Mouse (Mus musculus) bone marrow, adult 2 months (tissue): Measurements from ENCODE around the gene Senp1. TPM values are rescaled to one million over a fixed set of nuclear protein-coding genes. Genes with fewer than 3 reads are reported as not detected.

Experiments
- H3K27ac ChIP-seq: fragments of 200-500 bp; 2 replicates; pipeline ENCODE4 v1.5.1; 2012; ENCODE audit warnings: low read depth, mild to moderate bottlenecking, control low read depth, inconsistent platforms, low read length; ENCODE audit not compliant: control insufficient read depth, poor library complexity, insufficient read depth
- H3K4me1 ChIP-seq: fragments of 200-500 bp; 2 replicates; pipeline ENCODE4 v1.6.1; 2011; ENCODE audit warnings: low read length; ENCODE audit not compliant: control insufficient read depth, insufficient read depth
- H3K4me3 ChIP-seq: fragments of 200-500 bp; replicated peaks from 2 replicates; pipeline ENCODE3; 2011; ENCODE audit warnings: mild to moderate bottlenecking, low read depth, low read length, control low read depth; ENCODE audit not compliant: control insufficient read depth
- CTCF ChIP-seq: fragments of 200-500 bp; IDR thresholded peaks from 2 replicates; pipeline ENCODE4 v1.5.1; 2011; ENCODE audit warnings: low read length, control low read depth; ENCODE audit not compliant: control insufficient read depth, insufficient read depth
- POLR2A ChIP-seq: fragments of 200-500 bp; IDR thresholded peaks from 2 replicates; pipeline ENCODE4 v1.6.1; 2011; ENCODE audit warnings: low read depth, mild to moderate bottlenecking, control low read depth, low read length, borderline replicate concordance; ENCODE audit not compliant: control insufficient read depth
- WGBS: fragments of 180-500 bp; shearing (Covaris S2); methylation state at CpG from one replicate; pipeline ENCODE4 v1.1.7; 2018; 5-methylcytosine and 5-hydroxymethylcytosine counted together
- polyA plus RNA-seq: library from polyadenylated mRNA; stranded (reverse); fragments of >200 nt; gene quantifications from 2 replicates; pipeline ENCODE4 v1.2.4, GENCODE M21; 2011; ENCODE audit warnings: low replicate concordance; ENCODE audit not compliant: missing spikeins, insufficient read depth, insufficient read length

The Senp1 gene
- polyA plus RNA-seq, result 23.1 and 27.6 TPM in 2 replicates

- H3K4me3 ChIP-seq, result peak within 1 kb of the TSS; percentile 71
- TF ChIP-seq CTCF (no peak), POLR2A (peak; percentile 65)
- WGBS, result under 1% methylated on average over 57 of the region's 58 CpGs
- peak within 1 kb of the TSS; percentile 91 for H3K27ac ChIP-seq
- peaks cover 2% of the 10 kb centered on the region for H3K4me1 ChIP-seq
These were observed at the start of gene Senp1 for GRCm38 (mm10) chr15:98093121-98094011. TSS of gene Senp1 (minus strand) at chr15:98093744.

- Histone ChIP-seq H3K27ac (no peak overlapping the region), H3K4me1 (no peaks in the 10 kb centered on the region; the same call in 1 of the 2 replicates), H3K4me3 (no peak overlapping the region)
- no peak for TF ChIP-seq POLR2A
- TF ChIP-seq CTCF, result no peak
- 90% methylated on average over 10 of the region's 10 CpGs for WGBS
These were observed 49.0 kb upstream of the Senp1 start for GRCm38 (mm10) chr15:98142515-98142914.

- Histone ChIP-seq H3K27ac (no peak overlapping the region), H3K4me3 (no peak overlapping the region), H3K4me1 (no peaks in the 10 kb centered on the region; the same call in 1 of the 2 replicates)
- TF ChIP-seq CTCF (no peak), POLR2A (no peak)
- 84% methylated on average over 5 of the region's 5 CpGs for WGBS
These were observed 47.3 kb upstream of the Senp1 start for GRCm38 (mm10) chr15:98140809-98141208.

GRCm38 (mm10) chr15:98139763-98140162 is 46.2 kb upstream of the Senp1 start:
- WGBS, result 55% methylated on average over 7 of the region's 7 CpGs
- TF ChIP-seq POLR2A, result no peak
- TF ChIP-seq CTCF, result no peak
- no peaks in the 10 kb centered on the region; the same call in 1 of the 2 replicates for H3K4me1 ChIP-seq
- no peak overlapping the region for H3K4me3 ChIP-seq
- no peak overlapping the region for H3K27ac ChIP-seq

- Histone ChIP-seq H3K4me1 (no peaks in the 10 kb centered on the region; the same call in 1 of the 2 replicates), H3K4me3 (no peak overlapping the region), H3K27ac (no peak overlapping the region)
- WGBS, result 86% methylated on average over 9 of the region's 9 CpGs
- TF ChIP-seq POLR2A, result no peak
These were observed 43.3 kb upstream of the Senp1 start for GRCm38 (mm10) chr15:98136871-98137270.

- WGBS, result 93% methylated on average over 13 of the region's 13 CpGs
- TF ChIP-seq POLR2A, result no peak
- no peak for TF ChIP-seq CTCF
- Histone ChIP-seq H3K4me1 (no peaks in the 10 kb centered on the region; the same call in 1 of the 2 replicates), H3K27ac (no peak overlapping the region; the same call in 1 of the 2 replicates), H3K4me3 (no peak overlapping the region)
These were observed 42.1 kb upstream of the Senp1 start for GRCm38 (mm10) chr15:98135671-98136070.

GRCm38 (mm10) chr15:98134666-98135065 is 41.1 kb upstream of the Senp1 start:
- WGBS, result 76% methylated on average over 3 of the region's 3 CpGs
- H3K4me1 ChIP-seq, result no peaks in the 10 kb centered on the region
- no peak overlapping the region for H3K4me3 ChIP-seq
- TF ChIP-seq POLR2A (no peak), CTCF (no peak)
- H3K27ac ChIP-seq, result no peak overlapping the region

- no peaks in the 10 kb centered on the region for H3K4me1 ChIP-seq
- TF ChIP-seq POLR2A (no peak), CTCF (no peak)
- no peak overlapping the region for H3K27ac ChIP-seq
- WGBS, result 91% methylated on average over 4 of the region's 4 CpGs
- no peak overlapping the region for H3K4me3 ChIP-seq
These were observed 40.5 kb upstream of the Senp1 start for GRCm38 (mm10) chr15:98134034-98134433.

- H3K4me1 ChIP-seq, result no peaks in the 10 kb centered on the region
- 82% methylated on average over 3 of the region's 3 CpGs for WGBS
- H3K27ac ChIP-seq, result no peak overlapping the region
- TF ChIP-seq CTCF, result no peak
- H3K4me3 ChIP-seq, result no peak overlapping the region
These were observed 39.9 kb upstream of the Senp1 start for GRCm38 (mm10) chr15:98133471-98133870.
